In the genomic region with DNA sequence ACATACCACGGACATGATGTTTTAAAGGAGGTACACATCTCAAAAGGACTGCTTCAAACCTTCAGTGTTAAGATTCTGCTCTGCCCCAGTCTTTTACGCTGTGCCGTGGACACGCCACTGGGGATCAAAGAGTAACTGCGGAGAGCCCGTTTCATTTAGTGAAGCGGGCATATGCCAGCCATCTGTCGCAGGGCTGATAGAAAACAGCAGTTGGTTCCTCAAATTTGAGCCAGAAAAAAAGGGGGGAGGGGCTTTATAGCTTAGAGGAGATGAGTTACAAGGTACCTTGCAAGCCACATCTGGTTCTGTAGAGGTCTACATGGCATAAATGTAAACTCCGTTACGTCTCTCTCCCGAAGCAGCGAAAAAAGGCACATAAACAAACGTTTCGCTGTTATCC, we compare ENCODE assay signal across 16 mouse cellular contexts. TPM values are rescaled to one million over a fixed set of nuclear protein-coding genes. Genes with fewer than 3 reads are reported as not detected.
DNase-seq lines count a peak whose midpoint lies in the region; ATAC-seq lines count a peak whose summit lies in the region.
"Had no signal": no experiment of that assay in that cellular context is flagged by ENCODE, and none has a peak within 500 bp of the region (broad histone marks: within the 10 kb centered on the region; RNA-seq: fewer than 3 reads in every experiment).

No protein-coding gene starts in this region.

- no peaks in the 10 kb centered on the region for H3K9me3 ChIP-seq in midbrain, embryonic 14.5 days (ENCODE audit: control insufficient read depth, low read length)
- no peaks in the 10 kb centered on the region for H3K9me3 ChIP-seq in midbrain, embryonic 10.5 days (replicated peaks)
- H3K9me3 ChIP-seq in hindbrain, embryonic 16.5 days (ENCODE audit: control insufficient read depth, low read length): no peaks in the 10 kb centered on the region

- H3K4me3 ChIP-seq in midbrain, embryonic 14.5 days (replicated peaks; ENCODE audit: low read depth, low read length): no peak overlapping the region
- H3K4me3 ChIP-seq in midbrain, embryonic 10.5 days: no peak overlapping the region
- H3K4me3 ChIP-seq in hindbrain, embryonic 16.5 days (ENCODE audit: low read length): no peak overlapping the region

- no peaks in the 10 kb centered on the region for H3K36me3 ChIP-seq in midbrain, embryonic 14.5 days (ENCODE audit: control insufficient read depth, insufficient read depth, low read length)
- H3K36me3 ChIP-seq in midbrain, embryonic 10.5 days: no peaks in the 10 kb centered on the region
- H3K36me3 ChIP-seq in hindbrain, embryonic 16.5 days (ENCODE audit: control insufficient read depth, insufficient read depth, low read length): no peaks in the 10 kb centered on the region

- no peak overlapping the region for H3K4me2 ChIP-seq in midbrain, embryonic 14.5 days (ENCODE audit: low read length)
- peak overlapping the region; percentile 15; the same call in 1 of the 2 replicates for H3K4me2 ChIP-seq in hindbrain, embryonic 16.5 days (ENCODE audit: low read length)

- no peak overlapping the region for H3K9ac ChIP-seq in midbrain, embryonic 14.5 days (replicated peaks; ENCODE audit: low read length)
- no peak overlapping the region for H3K9ac ChIP-seq in hindbrain, embryonic 16.5 days (ENCODE audit: low read depth, low read length)

- DNase-seq in embryo, embryonic 10 days (ENCODE audit: low spot score): peak; percentile 44
- DNase-seq in embryo, embryonic 9.5 days (ENCODE audit: extremely low spot score): no peak
- peak; percentile 62 for DNase-seq in midbrain, embryonic 14.5 days
- DNase-seq in midbrain, embryonic 10.5 days (ENCODE audit: low spot score): no peak
- peak; percentile 80 for DNase-seq in mesoderm, embryonic 11.5 days (ENCODE audit: low read depth, low spot score)
- no peak for DNase-seq in adrenal gland, postnatal 36 days
- no peak for DNase-seq in retina, postnatal 1 day
- DNase-seq: cerebellum, adult 9-10 months; gastrocnemius, postnatal 10 days; heart, postnatal 14 days; layer of hippocampus, adult 9-11 months; lung, adult 18-20 months had no signal

- 72% methylated on average over 14 of the region's 14 CpGs for WGBS in midbrain, embryonic 14.5 days
- 84% methylated on average over 14 of the region's 14 CpGs for WGBS in midbrain, embryonic 10.5 days
- WGBS in hindbrain, embryonic 16.5 days: 62% methylated on average over 14 of the region's 14 CpGs

- H3K27ac ChIP-seq in midbrain, embryonic 14.5 days (replicated peaks; ENCODE audit: low read depth, low read length): no peak overlapping the region
- no peak overlapping the region for H3K27ac ChIP-seq in midbrain, embryonic 10.5 days (replicated peaks)
- H3K27ac ChIP-seq in hindbrain, embryonic 16.5 days (ENCODE audit: low read depth, low read length): no peak overlapping the region
- H3K27ac ChIP-seq: macrophage had no signal

- peaks cover 8% of the 10 kb centered on the region for H3K27me3 ChIP-seq in midbrain, embryonic 14.5 days (ENCODE audit: control insufficient read depth, insufficient read depth, low read length)
- peaks cover 10% of the 10 kb centered on the region for H3K27me3 ChIP-seq in midbrain, embryonic 10.5 days (ENCODE audit: low read depth, poor library complexity, severe bottlenecking)
- no peaks in the 10 kb centered on the region for H3K27me3 ChIP-seq in hindbrain, embryonic 16.5 days (replicated peaks; ENCODE audit: control insufficient read depth, insufficient read depth, low read length)

- ATAC-seq in midbrain, embryonic 14.5 days (ENCODE audit: low FRiP score, low TSS enrichment): no peak
- peak; percentile 56; the same call in 1 of the 2 replicates for ATAC-seq in hindbrain, embryonic 16.5 days
- ATAC-seq: Patski had no signal

- no peaks in the 10 kb centered on the region for H3K4me1 ChIP-seq in midbrain, embryonic 14.5 days (ENCODE audit: control insufficient read depth, insufficient read depth, low read length)
- H3K4me1 ChIP-seq in midbrain, embryonic 10.5 days: no peaks in the 10 kb centered on the region
- H3K4me1 ChIP-seq in hindbrain, embryonic 16.5 days (ENCODE audit: control insufficient read depth, insufficient read depth, low read depth, low read length): peaks cover 2% of the 10 kb centered on the region; the same call in 1 of the 2 replicates

RNA-seq across cellular contexts. Expression of a gene that starts 7.2 kb away (rescaled TPM):
- polyA plus RNA-seq in midbrain, embryonic 14.5 days (2014; fragmentation: Nextera tagmentation; extraction: Ambion mirVana): 14.3 and 14.4 TPM in 2 replicates
- 1.3 and 1.7 TPM in 2 replicates for polyA plus RNA-seq in midbrain, embryonic 10.5 days (2016; fragmentation: Nextera tagmentation; extraction: Ambion mirVana)
- 8.3 TPM in 2 replicates for polyA plus RNA-seq in hindbrain, embryonic 16.5 days (2015; fragmentation: Nextera tagmentation; extraction: Ambion mirVana)
- under 1 TPM in 1 of 2 experiments, not detected in 1; 0.20 TPM for total RNA-seq in adrenal gland, postnatal 36 days (2021)
- total RNA-seq: neutrophil, adult 5-6 weeks had no signal
- polyA plus RNA-seq: macrophage had no signal

Comparison
In these comparisons a context has a peak if more than half of its experiments do, and no peak if none do; other contexts are left out.
1. DNase-seq: peak in embryo, embryonic 10 days (single experiment), midbrain, embryonic 14.5 days (single experiment) and mesoderm, embryonic 11.5 days (single experiment); none in embryo, embryonic 9.5 days (single experiment), midbrain, embryonic 10.5 days (single experiment), adrenal gland, postnatal 36 days (0 of 2) and retina, postnatal 1 day (single experiment).